Mouse (Mus musculus) layer of hippocampus, adult 9-11 months (tissue): Measurements from ENCODE around the gene Sept1.

Source experiments
- DNase-seq: peaks from one replicate; pipeline ENCODE4 v3.0.0; 2022

The Sept1 gene

DNA sequence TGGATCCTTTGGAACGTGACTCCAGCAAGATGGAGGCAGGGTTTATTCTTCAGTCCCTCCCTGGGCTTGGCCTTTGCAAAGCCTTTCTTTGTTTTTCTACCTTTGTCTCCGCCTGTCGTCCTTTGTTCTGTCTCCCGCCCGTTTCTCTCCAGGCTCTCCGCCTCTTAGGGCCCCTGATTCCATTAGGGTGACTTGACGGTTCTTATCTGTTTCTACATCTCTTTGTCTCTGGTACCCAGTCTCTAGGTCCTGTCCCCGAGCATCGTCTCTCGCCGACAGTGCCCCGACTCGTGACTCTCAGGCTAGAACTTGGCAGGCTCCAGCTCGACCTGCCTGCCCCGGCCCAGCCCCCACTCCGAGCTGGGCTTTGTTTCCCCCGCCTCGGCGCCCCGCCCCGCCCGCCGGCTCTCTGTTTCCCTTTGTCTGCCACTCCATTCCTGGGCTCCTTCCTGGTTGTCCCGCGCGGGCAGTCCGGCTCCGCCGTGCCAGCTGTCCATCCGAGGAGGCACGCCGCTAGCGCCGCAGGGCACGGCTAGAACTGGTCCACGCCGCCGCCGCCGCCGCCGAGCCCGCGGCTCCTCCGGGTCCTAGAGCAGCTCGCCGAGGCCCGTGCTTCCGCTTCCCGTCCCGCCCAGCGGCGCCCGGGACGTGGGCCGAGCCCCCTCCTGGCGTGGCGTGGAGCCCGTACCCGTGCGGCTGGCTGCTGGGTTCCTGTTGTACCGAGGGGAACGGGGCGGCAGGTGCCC lies at the start of gene Sept1, which contains the start of gene Zfp553:
Gene Sept1, minus strand, starts transcription at position 509 of the 746 bp plus-strand sequence.
Gene Zfp553, plus strand, starts transcription at position 440 of the 746 bp plus-strand sequence.
- DNase-seq, result peak; percentile 83

DNA sequence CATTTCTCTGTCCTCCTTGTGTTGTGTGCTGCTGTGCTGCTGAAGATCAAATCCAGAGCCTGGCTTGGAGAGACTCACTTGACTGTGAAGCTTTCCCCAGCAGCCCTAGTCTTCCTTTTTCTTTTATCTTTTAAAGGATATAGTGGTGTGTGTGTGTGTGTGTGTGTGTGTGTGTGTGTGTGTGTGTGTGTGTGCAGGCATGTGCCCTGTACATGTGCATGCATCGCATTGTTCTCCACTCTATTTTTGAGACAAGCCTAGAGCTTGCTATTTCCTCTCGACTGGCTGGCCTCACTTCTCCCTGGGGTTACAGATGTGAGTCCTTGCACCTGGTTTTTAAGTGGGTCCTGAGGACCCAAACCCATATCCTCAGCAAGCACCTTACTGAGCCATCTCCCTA lies 49.3 kb upstream of the Sept1 start:
- DNase-seq, result no peak

DNA sequence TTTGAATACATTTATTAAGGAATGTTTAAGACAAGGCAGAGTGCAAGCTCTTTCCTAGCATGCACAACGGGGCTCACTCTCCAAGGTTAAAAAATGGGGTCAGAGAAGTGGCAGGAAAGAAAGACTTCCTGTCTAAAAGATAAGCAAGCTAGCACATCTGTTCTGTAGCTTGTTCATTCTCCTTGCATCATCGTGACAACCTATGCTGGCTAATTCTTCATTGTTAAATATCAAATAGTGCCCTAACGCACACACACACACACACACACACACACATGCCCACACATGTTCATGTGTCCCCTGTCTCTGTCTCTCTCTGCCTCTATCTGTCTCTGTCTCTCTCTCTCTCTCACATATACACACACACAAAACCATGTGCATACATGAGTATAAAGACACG lies 48.2 kb upstream of the Sept1 start:
- DNase-seq, result no peak

DNA sequence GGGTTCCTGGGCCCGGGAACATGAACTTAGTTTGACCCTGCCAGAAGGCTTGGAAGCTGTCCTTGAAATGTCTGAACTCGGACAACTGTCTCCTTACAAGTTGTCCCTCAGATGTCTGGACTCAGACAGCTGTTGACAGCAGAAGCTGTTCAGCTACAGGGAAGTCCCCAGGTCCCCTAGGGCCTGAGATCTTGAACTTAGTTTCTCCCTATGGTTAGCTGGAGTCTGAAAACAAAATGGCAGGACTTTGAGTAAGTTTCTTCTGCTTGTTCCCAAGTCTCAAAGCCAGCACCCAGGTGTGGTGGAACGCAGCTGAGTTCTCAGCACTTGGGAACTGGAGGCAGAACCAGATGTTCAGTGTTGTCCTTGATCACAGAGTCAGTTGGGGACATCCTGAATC lies 47.2 kb upstream of the Sept1 start:
- no peak for DNase-seq

DNA sequence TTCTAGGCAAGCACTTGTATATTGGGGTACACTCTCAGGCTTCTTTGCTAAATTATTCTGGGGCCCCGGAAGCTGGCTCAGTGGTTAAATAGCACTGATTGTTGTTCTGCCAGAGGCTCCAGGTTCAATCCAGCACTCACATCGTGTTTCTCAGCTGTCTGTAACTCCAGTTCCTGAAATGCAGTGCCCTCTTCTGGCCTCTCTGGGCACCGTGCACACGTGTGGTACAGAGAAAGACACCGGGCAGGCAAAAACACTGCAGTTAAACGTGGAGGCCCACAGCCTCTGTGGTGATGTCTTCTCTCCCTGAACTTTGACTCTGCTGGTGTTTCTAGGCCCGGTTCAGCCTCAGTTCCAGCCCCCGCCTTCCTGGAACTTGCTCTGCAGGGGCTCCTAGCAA lies 45.4 kb upstream of the Sept1 start:
- DNase-seq, result peak; percentile 20

DNA sequence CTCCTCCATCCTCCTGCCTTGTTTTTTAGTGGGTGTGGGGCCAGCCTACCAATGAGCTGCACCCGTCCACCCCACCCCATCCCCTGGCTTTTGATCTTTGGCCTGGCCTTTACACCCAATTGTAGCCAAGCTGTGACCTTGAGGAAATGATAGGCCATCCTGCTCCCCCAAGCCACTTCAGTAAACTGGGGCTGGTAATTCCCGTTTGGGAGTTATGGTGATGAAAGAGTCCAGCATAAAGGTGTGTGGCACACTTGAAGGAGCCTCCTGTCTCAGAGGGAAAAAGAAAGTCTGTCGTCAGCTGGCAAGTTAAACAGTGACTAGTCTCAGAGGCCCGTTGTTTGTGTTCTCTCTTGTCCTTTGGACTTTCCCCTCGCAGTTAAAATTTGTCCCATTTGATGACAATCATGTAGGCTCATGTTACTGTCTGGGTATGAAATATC lies 43.6 kb upstream of the Sept1 start:
- no peak for DNase-seq

DNA sequence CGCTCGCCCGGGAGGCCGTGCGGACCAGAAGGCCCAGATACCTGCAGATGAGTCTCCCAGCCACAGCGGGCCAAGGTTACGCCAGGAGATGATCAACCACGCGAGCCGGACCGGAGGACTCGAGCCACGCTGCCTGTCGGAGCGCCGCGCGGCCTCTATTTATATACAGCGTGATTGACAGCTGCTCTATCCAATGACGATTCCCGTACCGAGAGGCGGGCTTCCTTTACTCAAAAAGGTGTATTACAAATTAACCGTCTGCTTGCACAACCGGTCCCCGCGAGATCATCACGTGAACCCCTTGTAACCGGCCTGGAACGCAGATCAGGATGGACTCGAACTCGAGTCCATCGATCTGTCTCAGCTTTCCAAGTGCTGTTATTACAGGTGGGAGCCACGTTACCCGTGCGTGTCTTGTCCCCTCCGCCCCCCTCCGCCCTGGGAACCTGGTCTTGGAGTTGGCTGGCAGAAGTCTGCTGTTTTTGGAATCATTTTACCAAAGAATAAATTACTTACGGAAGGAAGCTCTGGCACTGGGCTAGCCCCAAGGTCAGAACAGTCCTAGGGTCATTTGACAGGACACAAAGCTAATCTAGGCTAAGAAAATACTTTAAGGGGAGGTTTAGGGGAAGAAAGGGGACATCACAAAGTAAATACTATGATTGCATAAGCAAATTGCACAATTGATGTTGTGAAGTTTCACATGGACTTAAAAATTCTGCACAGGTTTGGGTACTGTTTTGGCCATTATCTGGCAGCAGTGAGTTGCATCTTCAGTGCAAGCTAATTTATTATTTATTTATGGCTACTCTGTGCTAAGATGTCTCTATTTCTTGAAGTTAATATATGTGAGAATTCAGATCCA lies 41.2 kb upstream of the Sept1 start, which contains the start of gene Sephs2:
Gene Sephs2, minus strand, starts transcription at position 131 of the 865 bp plus-strand sequence.
- peak; percentile 96 for DNase-seq

DNA sequence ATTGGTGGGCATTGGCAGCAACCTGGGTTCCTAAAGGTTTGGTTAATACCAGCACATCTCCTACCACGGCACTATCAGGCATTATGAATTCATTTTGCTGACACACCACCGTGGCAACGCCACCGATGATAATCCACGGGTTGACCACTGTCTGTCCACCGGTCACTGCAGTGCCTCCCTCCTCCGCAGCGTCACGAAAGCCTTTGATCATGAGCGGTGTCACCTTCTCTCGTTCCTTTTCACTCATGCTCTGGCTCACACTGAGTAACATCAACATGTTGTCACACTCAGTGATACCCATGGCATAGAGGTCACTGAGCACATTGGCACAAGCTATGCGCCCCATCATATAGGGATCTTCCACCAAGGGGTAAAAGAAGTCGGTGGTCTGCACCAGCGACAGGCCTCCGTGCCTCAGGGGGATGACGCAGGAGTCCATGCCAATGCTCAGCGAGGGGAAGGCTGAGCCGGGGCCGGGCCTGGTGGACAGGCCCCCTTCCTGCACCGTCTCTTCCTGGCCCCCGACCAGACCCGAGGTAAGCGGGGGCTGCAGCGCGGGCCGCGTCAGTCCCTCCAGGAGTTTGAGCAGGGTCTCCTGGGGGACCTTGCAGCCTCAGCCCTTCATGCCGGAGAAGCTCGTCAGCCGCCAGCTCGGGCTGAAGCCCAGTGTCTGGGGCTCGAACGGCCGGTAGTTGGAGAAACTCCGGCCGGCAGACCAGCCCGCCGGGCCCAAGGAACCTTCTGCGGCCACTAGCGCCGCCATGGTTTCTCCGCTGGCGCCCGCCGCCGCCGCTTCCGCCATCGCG lies 40.4 kb upstream of the Sept1 start:
- no peak for DNase-seq

DNA sequence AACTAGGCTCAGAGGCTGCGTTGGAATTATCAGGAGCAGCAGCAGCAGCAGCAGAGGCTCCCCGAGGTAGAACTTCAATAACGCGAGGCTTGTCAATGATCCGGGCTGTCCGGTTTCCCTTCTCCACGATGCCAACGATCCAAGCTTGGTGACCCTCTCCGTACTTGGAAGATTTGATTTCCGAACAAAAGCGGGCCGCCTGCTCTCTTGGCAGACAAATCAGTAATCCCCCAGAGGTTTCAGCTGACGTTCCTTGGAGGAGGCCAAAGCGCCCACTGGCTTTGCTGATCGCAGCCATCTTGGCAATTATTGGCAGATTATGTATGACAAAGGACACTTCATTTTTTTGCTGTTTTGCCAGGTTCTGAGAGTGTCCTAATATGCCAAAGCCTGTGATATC lies 39.6 kb upstream of the Sept1 start:
- DNase-seq, result no peak

DNA sequence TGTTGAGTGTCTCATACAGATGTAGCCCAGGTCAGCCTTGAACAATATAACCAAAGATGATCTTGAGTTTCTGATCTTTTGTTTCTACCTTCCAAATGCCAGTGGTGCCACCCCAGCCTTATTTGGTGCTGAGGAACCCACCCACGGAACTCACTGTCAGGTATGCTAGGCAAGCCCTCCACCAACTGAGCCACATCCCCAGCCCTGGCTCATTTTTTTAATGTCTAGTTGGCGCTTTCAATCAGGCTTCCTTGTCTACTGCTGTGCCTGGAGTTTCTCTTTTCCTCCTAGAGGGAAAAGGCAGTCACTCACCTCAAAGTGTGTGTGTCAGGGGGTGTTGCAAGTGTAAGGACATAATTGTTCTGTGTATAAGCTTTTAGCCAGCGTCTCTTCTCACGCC lies 38.2 kb upstream of the Sept1 start:
- no peak for DNase-seq

DNA sequence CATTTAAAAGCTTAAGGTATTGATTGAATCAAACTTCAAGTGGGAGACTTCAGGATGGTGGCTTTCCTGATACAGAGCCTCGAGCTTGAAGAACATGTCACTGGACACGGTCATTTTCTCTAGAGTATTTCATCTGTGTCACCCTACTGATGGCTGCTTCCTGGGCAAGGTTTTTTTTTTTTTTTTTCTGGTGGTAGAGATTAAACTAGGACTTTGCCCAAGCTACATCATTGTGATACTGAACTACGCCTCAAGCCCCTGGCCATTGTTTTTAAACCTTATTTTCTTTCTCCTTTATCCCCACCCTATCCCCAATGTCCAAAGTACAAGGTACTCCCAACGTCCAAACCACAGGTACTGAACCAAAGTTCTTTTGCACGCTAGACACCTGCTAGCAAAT lies 37.7 kb upstream of the Sept1 start:
- no peak for DNase-seq

DNA sequence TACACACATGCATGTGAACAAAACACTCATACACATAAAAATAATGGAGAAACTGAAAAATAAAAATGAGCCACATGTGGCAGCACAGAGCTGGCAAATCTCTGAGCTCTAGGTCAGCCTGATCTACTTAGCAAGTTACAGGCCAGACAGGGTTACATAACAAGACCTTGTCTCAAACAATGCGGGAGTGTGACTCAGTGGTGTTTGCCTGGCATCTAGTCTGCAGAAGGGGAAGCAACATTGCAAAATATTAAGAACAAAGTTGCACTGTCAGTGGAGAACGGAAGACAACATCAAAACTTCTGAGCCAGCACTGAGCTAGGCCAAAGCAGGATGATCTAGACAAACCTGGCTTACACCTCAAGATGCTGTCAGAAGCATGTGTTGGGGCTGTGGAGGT lies 37.3 kb upstream of the Sept1 start:
- DNase-seq, result no peak

DNA sequence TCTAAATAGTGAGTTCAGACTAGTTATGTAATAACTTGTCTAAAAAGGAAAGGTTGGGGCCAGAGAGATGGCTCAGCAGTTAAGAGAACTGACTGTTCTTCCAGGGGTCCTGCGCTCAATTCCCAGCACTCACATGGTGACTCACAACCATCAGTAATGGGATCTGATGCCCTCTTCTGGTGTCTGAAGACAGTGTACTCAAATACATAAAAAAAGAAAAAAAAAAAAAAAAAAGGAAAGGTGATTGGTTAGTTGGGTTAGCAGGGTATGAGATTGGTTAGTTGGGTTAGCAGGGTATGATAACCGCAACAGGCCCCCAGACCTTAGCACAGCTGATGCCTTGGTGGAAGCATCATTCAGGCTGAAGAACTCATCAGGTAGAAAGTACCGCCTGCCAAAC lies 30.6 kb upstream of the Sept1 start:
- no peak for DNase-seq

DNA sequence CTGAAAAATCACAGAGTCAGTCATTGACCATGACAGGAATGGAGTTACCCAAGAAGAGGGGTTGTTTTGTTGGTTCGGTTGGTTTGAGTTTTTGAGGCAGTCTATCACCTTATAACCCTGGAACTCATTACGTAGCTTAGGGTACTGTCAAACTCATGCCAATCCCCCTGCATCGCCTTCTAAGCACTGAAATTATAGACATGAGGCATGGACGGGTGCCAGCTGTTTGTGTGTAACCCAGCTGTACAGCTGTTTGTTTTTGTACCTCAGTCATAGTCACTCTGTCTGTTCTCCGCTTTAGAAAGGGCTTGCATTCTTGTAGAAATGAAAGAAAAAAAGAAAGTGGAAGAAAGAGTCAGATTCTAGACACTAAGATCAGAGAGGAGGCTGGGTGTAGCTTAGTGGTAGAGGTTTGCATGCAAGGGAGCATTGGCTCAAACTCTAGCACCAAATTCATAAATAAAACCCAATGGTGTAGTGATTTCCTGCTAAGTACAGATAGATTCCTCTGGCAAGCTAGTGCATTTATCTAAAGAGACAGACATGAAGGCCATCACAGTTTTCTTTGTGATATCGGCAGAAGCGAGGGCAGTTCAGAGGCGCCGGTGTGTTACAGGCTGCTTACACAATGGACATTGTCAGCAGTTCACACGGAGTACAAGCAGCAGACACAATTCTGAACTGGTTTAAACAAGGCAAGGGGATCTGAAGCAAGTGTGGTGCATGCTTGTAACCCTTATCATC lies 29.5 kb upstream of the Sept1 start:
- DNase-seq, result no peak

DNA sequence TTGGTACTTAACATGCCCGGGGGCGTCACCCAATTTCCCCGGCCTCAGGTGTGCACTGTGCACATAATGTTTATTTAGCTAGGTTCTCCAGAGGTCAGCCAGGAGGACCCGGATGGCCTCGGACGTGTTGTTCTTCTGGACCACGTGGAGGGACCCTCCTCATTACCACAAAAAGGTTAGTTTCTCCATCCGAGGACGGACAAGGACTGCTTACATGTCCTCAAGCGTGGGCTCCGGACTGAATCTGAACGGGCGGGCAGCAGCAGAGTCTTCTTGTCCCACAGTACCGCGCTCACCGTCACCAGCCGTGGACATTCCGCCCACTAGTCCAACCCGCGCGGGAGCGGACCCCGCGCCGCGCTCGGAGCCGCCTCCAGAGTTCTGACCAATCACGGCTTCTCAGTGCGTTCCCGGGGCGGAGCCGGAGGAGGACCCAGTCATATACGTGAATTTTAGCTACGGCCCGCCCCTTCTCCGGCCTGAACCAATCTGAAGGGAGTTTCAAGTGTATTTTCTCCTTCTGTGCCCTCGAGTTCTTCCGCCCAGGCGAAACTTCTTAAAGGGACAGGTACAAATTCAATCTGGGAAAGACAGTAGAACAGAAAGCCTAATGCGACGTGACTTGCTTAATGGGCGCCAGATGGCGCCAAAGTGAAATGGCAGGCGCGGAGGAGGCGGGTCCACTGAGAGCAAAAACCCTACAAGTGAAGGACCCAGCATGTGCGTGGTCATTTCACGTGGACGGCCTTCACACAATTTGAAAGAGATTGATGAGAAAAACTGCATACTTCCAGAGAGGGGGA lies 27.6 kb upstream of the Sept1 start, which contains the start of gene Dctpp1:
Gene Dctpp1, minus strand, starts transcription at position 401 of the 803 bp plus-strand sequence.
- peak; percentile 99 for DNase-seq

DNA sequence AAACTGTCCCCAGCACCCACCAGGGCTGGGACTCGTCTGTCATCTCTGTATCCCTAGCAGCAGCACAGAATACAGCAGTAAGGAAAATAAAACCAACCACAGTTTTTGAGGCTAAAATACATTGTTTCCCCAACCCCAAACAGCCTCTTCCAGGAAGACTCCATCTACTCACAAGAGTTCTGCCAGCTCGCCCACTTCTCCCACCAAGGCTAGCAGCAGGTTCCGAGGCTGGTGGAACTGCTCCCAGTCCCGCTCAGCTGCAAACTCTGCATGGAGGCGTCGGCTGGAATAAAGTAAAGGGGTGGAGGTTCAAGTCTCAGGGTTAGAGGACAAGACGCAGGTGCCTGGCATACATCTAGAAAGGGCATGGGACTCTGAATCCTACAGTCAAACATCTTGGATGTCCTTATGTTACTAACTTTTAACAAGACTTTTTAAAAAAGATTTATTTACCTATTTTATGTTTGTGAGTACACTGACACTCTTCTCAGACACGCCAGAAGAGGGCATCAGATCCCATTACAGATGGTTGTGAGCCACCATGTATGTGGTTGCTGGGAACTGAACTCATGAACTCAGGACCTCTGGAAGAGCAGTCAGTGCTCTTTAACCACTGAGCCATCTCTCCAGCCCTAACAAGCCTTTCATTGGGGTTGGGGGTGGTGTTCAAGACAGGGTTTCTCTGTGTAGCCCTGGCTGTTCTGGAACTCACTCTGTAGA lies 26.4 kb upstream of the Sept1 start:
- no peak for DNase-seq

DNA sequence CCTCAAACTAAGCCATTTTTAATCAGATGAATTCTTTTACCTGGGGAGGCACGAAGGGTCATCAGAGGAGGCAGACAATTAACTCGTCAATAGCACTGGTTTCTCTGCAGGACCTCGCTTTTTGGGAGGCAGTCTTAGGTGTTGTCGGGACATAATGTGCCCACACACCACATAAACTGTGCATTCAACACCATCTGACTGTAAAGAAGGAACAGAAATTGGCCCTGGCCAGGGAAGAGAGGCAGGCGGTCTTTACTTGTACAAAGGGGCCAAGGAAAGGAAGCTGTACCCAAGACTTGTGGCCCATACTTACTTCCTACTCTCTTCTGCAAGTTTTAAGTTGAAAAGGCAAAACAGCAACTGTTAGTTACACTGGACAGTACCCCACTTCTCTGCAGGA lies 23.6 kb upstream of the Sept1 start:
- DNase-seq, result no peak

DNA sequence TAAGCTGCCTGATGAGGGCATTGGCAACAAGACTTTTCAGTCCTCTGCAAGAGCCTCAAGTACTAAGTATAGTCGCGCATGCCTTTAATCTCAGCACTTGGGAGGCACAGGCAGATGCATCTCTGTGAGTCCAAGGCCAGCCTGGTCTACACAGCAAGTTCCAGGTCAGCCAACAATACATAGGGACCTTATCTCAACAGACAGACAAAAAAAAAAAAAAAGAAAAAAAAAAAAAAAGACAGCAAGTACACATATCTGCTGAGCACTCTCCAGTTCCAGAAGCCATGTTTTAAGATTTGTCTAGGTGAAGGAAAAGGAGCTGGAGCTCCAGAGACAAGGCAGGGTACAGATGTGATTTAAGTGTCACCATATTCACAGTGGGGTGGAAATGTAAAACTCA lies 23.0 kb upstream of the Sept1 start:
- DNase-seq, result no peak

DNA sequence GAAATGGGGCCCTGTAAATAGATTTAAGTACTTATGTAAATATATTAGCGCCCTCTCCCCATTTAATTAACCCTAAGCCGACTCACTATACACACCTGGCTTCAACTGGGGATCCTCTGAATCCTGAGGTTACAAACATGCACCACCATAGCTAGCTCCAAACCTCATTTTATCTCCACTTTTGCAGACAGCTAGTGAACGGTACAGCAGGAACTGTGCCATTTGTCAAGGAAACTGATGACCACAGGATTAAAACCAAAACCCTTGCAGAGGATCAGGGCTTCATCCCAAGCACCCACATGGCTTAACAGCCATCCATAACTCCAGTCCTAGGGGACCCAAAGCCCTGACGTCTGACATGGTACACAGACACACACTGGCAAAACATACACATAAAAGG lies 22.1 kb upstream of the Sept1 start:
- no peak for DNase-seq
